Mouse (Mus musculus) lung, postnatal 0 days (tissue): ENCODE data around the gene Actr6. TPM values are rescaled to one million over a fixed set of nuclear protein-coding genes. Genes with fewer than 3 reads are reported as not detected.
"Not testable (repeated sequence)": the region's sequence is repeated elsewhere in the genome, so short reads cannot be mapped to it uniquely, and the experiment has no call there.

ENCODE experiments used
- ATAC-seq: fragments of 200-750 bp; cut with Nextera tagmentation; 2 replicates; pipeline ENCODE4 v1.8.0; 2017; ENCODE audit warnings: moderate library complexity
- DNase-seq: peaks from one replicate; pipeline ENCODE4 v3.0.0-alpha.2; 2016; ENCODE audit warnings: low spot score
- H3K27ac ChIP-seq: fragments of 300-500 bp; sonication (generic); 2 replicates; pipeline ENCODE4 v1.5.1; 2014; ENCODE audit warnings: antibody characterized with exemption, mild to moderate bottlenecking, low read length, mixed read lengths
- H3K27me3 ChIP-seq: fragments of 300-500 bp; sonication (generic); replicated peaks from 2 replicates; pipeline ENCODE4 v1.6.1; 2014; ENCODE audit warnings: low read length, mixed read lengths; ENCODE audit not compliant: insufficient read depth
- H3K36me3 ChIP-seq: fragments of 300-500 bp; sonication (generic); 2 replicates; pipeline ENCODE4 v1.6.1; 2014; ENCODE audit warnings: low read length, mixed read lengths; ENCODE audit not compliant: insufficient read depth
- H3K4me1 ChIP-seq: fragments of 300-500 bp; sonication (generic); 2 replicates; pipeline ENCODE4 v1.6.1; 2014; ENCODE audit warnings: antibody characterized with exemption, low read depth, low read length, mixed read lengths; ENCODE audit not compliant: insufficient read depth
- H3K4me2 ChIP-seq: fragments of 300-500 bp; sonication (generic); replicated peaks from 2 replicates; pipeline ENCODE4 v1.6.1; 2014; ENCODE audit warnings: low read depth, mild to moderate bottlenecking, low read length, moderate library complexity, mixed read lengths
- H3K4me3 ChIP-seq: fragments of 300-500 bp; sonication (generic); 2 replicates; pipeline ENCODE4 v1.5.1; 2014; ENCODE audit warnings: low read depth, low read length
- H3K9ac ChIP-seq: fragments of 300-500 bp; sonication (generic); replicated peaks from 2 replicates; pipeline ENCODE4 v1.6.1; 2014; ENCODE audit warnings: low read depth, mild to moderate bottlenecking
- H3K9me3 ChIP-seq: fragments of 300-500 bp; sonication (generic); 2 replicates; pipeline ENCODE4 v1.6.1; 2016; ENCODE audit warnings: low read length, mixed read lengths
- CTCF ChIP-seq: IDR thresholded peaks from 2 replicates; pipeline ENCODE4 v1.5.1; 2016; ENCODE audit warnings: antibody characterized with exemption, mild to moderate bottlenecking
- EP300 ChIP-seq: IDR thresholded peaks from 2 replicates; pipeline ENCODE4 v1.6.1; 2016; ENCODE audit warnings: antibody characterized with exemption, mild to moderate bottlenecking, control low read depth
- WGBS: fragments of 180-500 bp; shearing (Covaris S2); extraction: QIAGEN DNeasy Blood & Tissue Kit; methylation state at CpG from one replicate; pipeline ENCODE4 v1.1.7; 2014; 5-methylcytosine and 5-hydroxymethylcytosine counted together
- polyA plus RNA-seq: library from polyadenylated mRNA; unstranded; fragments of >200 nt; fragmentation: Nextera tagmentation; extraction: Ambion mirVana; gene quantifications from 2 replicates; pipeline ENCODE4 v1.2.1, GENCODE M21; 2015

The Actr6 gene
- polyA plus RNA-seq, 1 experiment from 2014 or later = 20.3 TPM

GRCm38 (mm10) chr10:89707397-89707796 is 24.7 kb downstream of the Actr6 start:
- TF ChIP-seq CTCF = peak; percentile 15; the same call in 1 of the 2 replicates
- no peak for TF ChIP-seq EP300

GRCm38 (mm10) chr10:89703042-89703441 is 29.1 kb downstream of the Actr6 start:
- no peak overlapping the region for H3K27ac ChIP-seq
- H3K36me3 ChIP-seq = no peaks in the 10 kb centered on the region
- no peaks in the 10 kb centered on the region for H3K9me3 ChIP-seq
- H3K9ac ChIP-seq = no peak overlapping the region
- ATAC-seq = peak; percentile 68
- H3K27me3 ChIP-seq = no peaks in the 10 kb centered on the region
- TF ChIP-seq CTCF (no peak), EP300 (no peak)
- no peak overlapping the region for H3K4me3 ChIP-seq
- peak; percentile 66 for DNase-seq
- no peaks in the 10 kb centered on the region for H3K4me1 ChIP-seq
- no peak overlapping the region for H3K4me2 ChIP-seq
- 27% methylated on average over 5 of the region's 5 CpGs for WGBS

More at GRCm38 (mm10) chr10:89707397-89707796, 24.7 kb downstream of the Actr6 start:
- Histone ChIP-seq H3K4me3 (no peak overlapping the region), H3K27me3 (no peaks in the 10 kb centered on the region), H3K9me3 (no peaks in the 10 kb centered on the region), H3K27ac (no peak overlapping the region), H3K36me3 (no peaks in the 10 kb centered on the region), H3K4me1 (no peaks in the 10 kb centered on the region), H3K4me2 (no peak overlapping the region), H3K9ac (no peak overlapping the region)
- peak; percentile 31 for DNase-seq
- ATAC-seq = no peak
- WGBS = 69% methylated on average over 3 of the region's 3 CpGs

DNA sequence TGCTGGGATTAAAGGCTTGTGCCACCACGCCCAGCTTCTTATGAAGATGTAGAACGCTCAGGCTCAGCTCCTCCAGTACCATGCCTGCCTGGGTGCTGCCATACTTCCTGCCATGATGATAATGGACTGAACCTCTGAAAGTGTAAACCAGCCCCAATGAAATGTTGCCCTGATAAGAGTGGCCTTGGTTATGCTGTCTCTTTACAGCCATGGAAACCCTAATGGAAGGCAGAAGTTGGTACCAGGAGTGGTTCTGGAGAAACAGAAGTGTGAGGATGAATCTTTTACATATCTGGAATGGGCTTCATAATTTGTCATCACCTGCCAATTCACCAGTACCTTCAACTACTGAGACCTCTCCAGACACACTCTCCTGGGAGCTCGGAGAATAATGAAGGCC is 34.1 kb downstream of the Actr6 start:
- 90% methylated on average over 3 of the region's 3 CpGs for WGBS

DNA sequence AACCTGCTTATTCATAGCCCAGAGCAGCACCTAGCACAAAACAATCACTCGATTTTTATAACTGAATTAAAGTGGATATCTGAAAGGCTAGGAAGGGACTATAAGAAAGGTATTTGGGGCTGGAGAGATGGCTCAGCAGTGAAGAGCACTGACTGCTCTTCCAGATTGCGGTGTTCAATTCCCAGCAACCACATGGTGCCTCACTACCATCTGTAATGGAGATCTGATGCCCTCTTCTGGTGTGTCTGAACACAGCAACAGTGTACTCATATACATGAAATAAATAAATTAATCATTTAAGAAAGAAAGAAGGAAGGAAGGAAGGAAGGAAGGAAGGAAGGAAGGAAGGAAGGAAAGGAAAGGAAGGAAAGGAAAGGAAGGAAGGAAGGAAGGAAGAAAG is 35.8 kb downstream of the Actr6 start:
- ATAC-seq, H3K27me3 ChIP-seq, H3K4me3 ChIP-seq, H3K4me2 ChIP-seq, DNase-seq, H3K27ac ChIP-seq, H3K9ac ChIP-seq, H3K9me3 ChIP-seq, H3K4me1 ChIP-seq, H3K36me3 ChIP-seq: not testable (repeated sequence)
- WGBS = 78% methylated on average over 2 of the region's 2 CpGs

More for the DNA sequence above, 34.1 kb downstream of the Actr6 start:
- no peaks in the 10 kb centered on the region for H3K9me3 ChIP-seq
- DNase-seq = no peak
- no peak overlapping the region for H3K27ac ChIP-seq
- no peak overlapping the region for H3K9ac ChIP-seq
- no peaks in the 10 kb centered on the region for H3K36me3 ChIP-seq
- H3K27me3 ChIP-seq = no peaks in the 10 kb centered on the region
- TF ChIP-seq CTCF (no peak), EP300 (no peak)
- H3K4me1 ChIP-seq = no peaks in the 10 kb centered on the region
- no peak for ATAC-seq
- no peak overlapping the region for H3K4me2 ChIP-seq
- no peak overlapping the region for H3K4me3 ChIP-seq

- no peak overlapping the region for H3K4me3 ChIP-seq
- 65% methylated on average over 20 of the region's 20 CpGs for WGBS
- no peak for TF ChIP-seq EP300
- TF ChIP-seq CTCF = no peak
- H3K36me3 ChIP-seq = no peaks in the 10 kb centered on the region
- ATAC-seq = no peak
- no peak for DNase-seq
- H3K4me2 ChIP-seq = no peak overlapping the region
- no peaks in the 10 kb centered on the region for H3K4me1 ChIP-seq
- H3K9me3 ChIP-seq = no peaks in the 10 kb centered on the region
- no peak overlapping the region for H3K9ac ChIP-seq
- H3K27ac ChIP-seq = no peak overlapping the region
- H3K27me3 ChIP-seq = no peaks in the 10 kb centered on the region
Measured at GRCm38 (mm10) chr10:89695194-89695911, 36.7 kb downstream of the Actr6 start.

DNA sequence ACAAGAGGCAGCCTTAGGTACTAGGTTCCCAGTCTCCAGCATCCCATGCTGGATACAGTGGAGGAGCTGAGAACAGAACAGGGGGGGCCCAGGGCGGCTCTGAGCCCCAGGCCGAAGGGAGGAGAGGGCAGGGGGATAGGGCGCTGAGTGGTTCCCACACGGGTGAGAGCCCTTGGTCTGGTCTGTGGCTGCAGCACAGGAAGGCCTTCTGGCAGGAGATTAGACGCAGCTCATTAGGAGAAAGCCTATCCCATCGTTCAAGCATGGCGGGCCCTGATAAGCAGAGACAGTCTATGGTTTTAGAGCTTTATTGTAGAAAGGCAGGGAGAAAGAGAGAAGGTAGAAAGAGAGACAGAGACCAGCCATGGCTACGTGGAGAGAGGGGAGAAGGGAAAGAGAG is 42.1 kb downstream of the Actr6 start:
- ATAC-seq = no peak
- Histone ChIP-seq H3K4me3 (no peak overlapping the region), H3K36me3 (no peaks in the 10 kb centered on the region), H3K27me3 (no peaks in the 10 kb centered on the region), H3K4me1 (0 out of 2 replicates have a peak, but pooled peaks cover 5% of the 10 kb centered on the region), H3K9ac (no peak overlapping the region), H3K4me2 (no peak overlapping the region), H3K9me3 (no peaks in the 10 kb centered on the region), H3K27ac (no peak overlapping the region)
- WGBS = 58% methylated on average over 8 of the region's 8 CpGs
- no peak for DNase-seq
- TF ChIP-seq EP300 (no peak), CTCF (no peak)
